ENCODE assay signal across 8 mouse cellular contexts in the genomic region with DNA sequence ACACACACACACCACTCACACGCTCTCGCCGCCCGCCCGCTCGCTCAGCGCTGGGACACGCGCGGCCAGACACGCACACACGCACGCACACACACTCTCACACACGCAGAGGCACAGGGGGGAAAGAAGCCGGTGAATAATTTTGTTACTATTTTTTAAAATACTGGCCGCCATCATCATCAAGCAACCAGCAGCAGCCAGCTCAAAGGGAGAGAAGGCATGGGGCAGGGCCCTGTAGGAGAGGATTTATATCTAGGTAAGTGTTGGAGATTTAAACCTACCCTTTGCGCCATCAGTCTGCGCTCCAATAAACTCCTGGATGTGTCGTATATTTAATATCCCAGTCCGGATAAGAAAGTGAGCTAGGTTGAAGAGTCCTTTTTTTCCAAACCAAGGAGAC. TPM values are rescaled to one million over a fixed set of nuclear protein-coding genes. Genes with fewer than 3 reads are reported as not detected.
DNase-seq lines count a peak whose midpoint lies in the region; ATAC-seq lines count a peak whose summit lies in the region.

No protein-coding gene starts in this region.

- peaks cover 13% of the 10 kb centered on the region; the same call in 1 of the 2 replicates for H3K4me1 ChIP-seq in heart, embryonic 16.5 days (ENCODE audit: control insufficient read depth, insufficient read depth, low read length)
- peaks cover 16% of the 10 kb centered on the region for H3K4me1 ChIP-seq in neural tube, embryonic 12.5 days

- peak overlapping the region; percentile 76 for H3K4me3 ChIP-seq in heart, embryonic 16.5 days (ENCODE audit: low read length)
- peak overlapping the region; percentile 82 for H3K4me3 ChIP-seq in neural tube, embryonic 12.5 days

- H3K36me3 ChIP-seq in heart, embryonic 16.5 days (ENCODE audit: control insufficient read depth, insufficient read depth): no peaks in the 10 kb centered on the region
- H3K36me3 ChIP-seq in neural tube, embryonic 12.5 days: peaks cover 10% of the 10 kb centered on the region; the same call in 1 of the 2 replicates

- no peaks in the 10 kb centered on the region for H3K27me3 ChIP-seq in heart, embryonic 16.5 days (ENCODE audit: control insufficient read depth, insufficient read depth, low read length)
- no peaks in the 10 kb centered on the region for H3K27me3 ChIP-seq in neural tube, embryonic 12.5 days (replicated peaks)

- peak overlapping the region; percentile 99 for H3K27ac ChIP-seq in heart, embryonic 16.5 days (ENCODE audit: low read length)
- H3K27ac ChIP-seq in neural tube, embryonic 12.5 days: peak overlapping the region; percentile 98

- peak; percentile 93 for DNase-seq in heart, adult 11 months
- no peak for DNase-seq in heart, adult 9 months (ENCODE audit: low spot score in 2 of 2)
- DNase-seq in liver: peak; percentile 14
- no peak for DNase-seq in spleen, postnatal 14 days (ENCODE audit: low spot score in 2 of 2)
- no peak for DNase-seq in cerebellum, postnatal 4 days (ENCODE audit: low spot score in 2 of 2)

- H3K9ac ChIP-seq in heart, embryonic 16.5 days (ENCODE audit: low read length): peak overlapping the region; percentile 76
- H3K9ac ChIP-seq in neural tube, embryonic 12.5 days: peak overlapping the region; percentile 97

- peak overlapping the region; percentile 90 for H3K4me2 ChIP-seq in heart, embryonic 16.5 days (ENCODE audit: low read depth, low read length)
- H3K4me2 ChIP-seq in neural tube, embryonic 12.5 days (replicated peaks): peak overlapping the region; percentile 87

- no peaks in the 10 kb centered on the region for H3K9me3 ChIP-seq in heart, embryonic 16.5 days (replicated peaks; ENCODE audit: control insufficient read depth, low read length)
- no peaks in the 10 kb centered on the region for H3K9me3 ChIP-seq in neural tube, embryonic 12.5 days

- WGBS in heart, embryonic 16.5 days: under 1% methylated on average over 20 of the region's 20 CpGs
- 2% methylated on average over 20 of the region's 20 CpGs for WGBS in neural tube, embryonic 12.5 days

- peak; percentile 11 for ATAC-seq in activated CD4-positive, CD25-positive, alpha-beta regulatory T cell, adult 4 months
- no peak for ATAC-seq in heart, embryonic 16.5 days (replicated peaks; ENCODE audit: extremely low read depth, insufficient read depth, low FRiP score)
- no peak for ATAC-seq in neural tube, embryonic 12.5 days (ENCODE audit: low FRiP score, low read depth)

RNA-seq across cellular contexts. Expression of a gene that starts 1.1 kb away (rescaled TPM):
- polyA plus RNA-seq in activated CD4-positive, CD25-positive, alpha-beta regulatory T cell, adult 4 months (2017; shearing (Covaris generic)): under 1 TPM in 1 of 2 experiments, not detected in 1; 0.26 TPM
- 22.1 and 22.6 TPM in 2 replicates for polyA plus RNA-seq in heart, embryonic 16.5 days (2015; fragmentation: Nextera tagmentation; extraction: Ambion mirVana)
- 108 and 120 TPM in 2 replicates for polyA plus RNA-seq in neural tube, embryonic 12.5 days (2016; fragmentation: Nextera tagmentation; extraction: Ambion mirVana)

Comparison
In these comparisons a context has a peak if more than half of its experiments do, and no peak if none do; other contexts are left out.
1. DNase-seq: peak in heart, adult 11 months (single experiment) and liver (single experiment); none in heart, adult 9 months (0 of 2), spleen, postnatal 14 days (0 of 2) and cerebellum, postnatal 4 days (0 of 2).
2. RNA of a gene that starts 1.1 kb away (polyA plus RNA-seq): 108 to 120 TPM in neural tube, embryonic 12.5 days and 22.1 to 22.6 TPM in heart, embryonic 16.5 days; 0.26 TPM in activated CD4-positive, CD25-positive, alpha-beta regulatory T cell, adult 4 months; every median in the first group is over 10 times any median in the second.